Mouse (Mus musculus): Measurements from ENCODE around the gene A630001G21Rik.
"Not testable (repeated sequence)": the region's sequence is repeated elsewhere in the genome, so short reads cannot be mapped to it uniquely, and the experiment has no call there.

Gene A630001G21Rik

DNA sequence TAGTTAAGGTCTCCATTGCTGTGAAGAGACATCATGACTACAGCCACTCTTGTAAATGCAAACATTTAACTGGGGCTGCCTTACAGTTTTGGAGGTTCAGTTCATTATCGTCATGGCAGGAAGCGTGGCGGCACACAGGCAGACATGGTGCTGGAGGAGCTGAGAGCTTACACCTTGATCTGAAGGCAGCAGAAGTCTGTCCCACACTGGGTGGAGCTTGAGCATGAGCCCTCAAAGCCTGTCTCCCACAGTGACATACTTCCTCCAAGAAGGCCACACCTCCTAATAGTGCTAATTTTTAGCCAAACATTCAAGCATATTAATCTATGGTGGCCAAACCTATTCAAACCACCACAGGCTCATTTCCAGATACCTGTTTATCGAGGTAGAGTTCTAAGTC, at the start of gene A630001G21Rik:
Gene A630001G21Rik, minus strand, starts transcription at position 208 of the 400 bp plus-strand sequence.
- no peak for DNase-seq

DNA sequence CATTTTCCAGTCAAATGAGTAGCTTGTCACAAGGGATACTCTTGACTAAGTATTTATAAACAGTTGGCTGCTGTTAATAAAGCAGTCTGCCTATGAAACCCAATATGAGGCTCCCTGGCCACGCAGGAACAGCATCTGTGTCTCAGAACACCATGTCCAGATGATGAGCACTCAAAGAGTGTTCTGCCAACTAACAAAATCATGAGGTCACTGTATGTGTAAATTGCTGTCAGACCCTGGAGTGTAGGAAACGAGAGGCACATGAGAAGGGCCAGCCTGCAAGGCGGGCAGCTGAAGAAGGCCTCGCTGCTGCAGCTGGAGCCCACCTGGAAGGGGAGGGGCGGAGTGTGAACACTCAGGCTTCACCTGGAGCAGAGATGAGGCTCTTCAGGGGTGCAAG, 48.7 kb upstream of the A630001G21Rik start:
- no peak for DNase-seq

DNA sequence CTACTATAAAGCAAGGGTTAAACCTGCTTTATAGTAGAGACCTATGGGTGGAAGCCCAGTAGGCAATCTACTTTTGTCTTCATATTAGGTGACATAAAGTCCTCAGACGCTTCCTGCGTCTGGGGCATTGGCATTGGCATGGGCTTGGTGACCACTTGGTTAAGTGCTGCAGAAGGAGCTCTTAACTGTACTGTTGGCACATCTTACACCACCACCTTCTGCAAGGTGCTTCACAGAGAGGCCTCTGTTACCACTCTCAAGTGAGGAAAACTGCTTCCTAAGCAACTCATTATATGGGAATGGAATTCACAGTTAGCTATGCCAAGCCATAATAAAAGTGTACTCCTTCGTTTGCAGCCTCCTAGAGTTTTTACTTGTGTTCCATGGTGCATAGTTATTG, 46.5 kb upstream of the A630001G21Rik start:
- DNase-seq, result no peak

DNA sequence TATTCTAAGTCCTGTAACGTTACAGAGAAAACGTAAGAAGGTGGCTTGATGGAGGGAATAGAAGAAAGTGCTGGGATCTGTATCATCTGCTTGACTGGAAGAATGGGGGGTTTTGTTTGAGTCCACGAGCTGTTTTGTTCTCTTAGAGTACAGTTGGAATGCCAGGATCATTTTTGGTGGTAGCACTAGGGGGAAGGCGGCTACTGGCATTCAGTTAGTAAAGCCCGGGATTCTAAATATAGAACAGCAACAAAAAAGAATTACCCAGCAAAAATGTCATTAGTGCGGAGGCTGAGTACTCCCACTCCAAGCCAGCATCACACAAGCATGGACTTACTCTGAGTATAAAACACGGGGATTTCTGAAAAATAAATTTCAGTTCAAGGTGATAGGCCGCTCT, 43.8 kb upstream of the A630001G21Rik start:
- DNase-seq, result no peak

DNA sequence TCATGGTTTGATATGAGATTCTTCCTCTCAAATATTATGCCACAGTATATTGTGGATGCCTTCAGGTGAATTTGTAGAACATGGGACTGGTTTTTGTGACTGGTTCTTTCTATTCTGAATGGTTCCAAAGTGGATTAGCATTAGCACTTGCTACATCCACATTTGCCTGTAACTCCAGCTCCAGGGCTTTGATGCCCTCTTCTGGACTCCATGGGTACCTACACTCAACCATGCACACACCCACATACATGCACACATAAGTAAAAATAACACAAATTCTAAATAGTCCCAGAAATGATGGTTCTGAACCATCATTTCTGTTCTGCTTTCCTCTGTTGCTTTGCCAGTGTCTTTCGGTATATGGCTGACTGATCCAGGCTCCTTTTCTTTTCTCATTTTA, 41.3 kb upstream of the A630001G21Rik start:
- no peak for DNase-seq

DNA sequence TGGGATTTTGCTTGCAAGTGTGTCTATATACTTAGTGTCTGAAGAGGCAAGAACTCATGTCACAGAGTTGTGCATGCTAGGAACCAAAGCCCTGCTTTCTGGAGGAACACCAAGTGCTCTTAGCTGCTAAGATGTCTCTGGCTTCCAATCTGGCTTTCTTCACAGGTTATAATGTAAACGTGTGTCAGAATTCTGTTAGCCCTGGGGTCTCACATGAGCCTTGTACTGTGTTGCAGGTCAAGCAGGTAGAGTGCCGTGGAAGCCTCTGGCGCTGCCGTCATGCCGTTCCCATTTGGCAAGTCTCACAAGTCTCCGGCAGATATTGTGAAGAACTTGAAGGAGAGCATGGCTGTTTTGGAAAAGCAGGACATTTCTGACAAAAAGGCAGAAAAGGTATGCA, 39.7 kb upstream of the A630001G21Rik start:
- DNase-seq, result no peak

DNA sequence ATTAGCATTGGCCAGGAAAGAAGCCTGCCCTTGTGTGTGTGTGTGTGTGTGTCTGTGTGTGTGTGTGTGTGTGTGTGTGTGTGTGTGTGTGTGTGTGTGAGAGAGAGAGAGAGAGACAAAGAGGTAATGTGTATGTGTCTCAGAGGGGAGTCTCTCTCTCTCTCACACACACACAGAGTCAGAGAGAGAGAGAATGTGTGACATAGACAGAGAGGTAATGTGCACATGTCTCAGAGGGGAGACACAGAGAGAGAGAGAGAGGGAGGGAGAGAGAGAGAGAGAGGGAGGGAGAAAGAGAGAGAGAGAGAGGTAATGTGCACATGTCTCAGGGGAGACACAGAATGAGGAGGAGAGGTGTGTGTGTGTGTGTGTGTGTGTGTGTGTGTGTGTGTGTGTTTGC, 35.8 kb upstream of the A630001G21Rik start:
- not testable (repeated sequence) for DNase-seq

DNA sequence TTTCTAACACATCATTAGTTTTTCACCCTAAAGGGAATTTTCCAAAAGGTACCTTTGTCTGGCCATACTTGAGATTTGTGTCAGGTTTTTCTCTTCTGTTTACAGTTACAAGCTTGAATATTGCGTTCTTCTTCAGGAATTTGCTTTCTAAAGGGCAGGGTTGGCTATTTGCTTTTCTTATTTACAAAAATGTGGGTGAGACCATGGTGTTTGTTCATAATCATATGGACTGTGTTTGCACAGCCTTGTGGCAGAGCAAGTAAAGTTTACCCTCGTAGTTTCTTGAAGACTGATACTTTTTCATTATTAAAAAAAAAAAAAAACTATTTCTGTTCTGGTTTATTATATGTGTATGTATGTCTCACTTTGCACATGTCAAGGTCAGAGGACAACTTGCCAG, 32.3 kb upstream of the A630001G21Rik start:
- DNase-seq, result no peak

DNA sequence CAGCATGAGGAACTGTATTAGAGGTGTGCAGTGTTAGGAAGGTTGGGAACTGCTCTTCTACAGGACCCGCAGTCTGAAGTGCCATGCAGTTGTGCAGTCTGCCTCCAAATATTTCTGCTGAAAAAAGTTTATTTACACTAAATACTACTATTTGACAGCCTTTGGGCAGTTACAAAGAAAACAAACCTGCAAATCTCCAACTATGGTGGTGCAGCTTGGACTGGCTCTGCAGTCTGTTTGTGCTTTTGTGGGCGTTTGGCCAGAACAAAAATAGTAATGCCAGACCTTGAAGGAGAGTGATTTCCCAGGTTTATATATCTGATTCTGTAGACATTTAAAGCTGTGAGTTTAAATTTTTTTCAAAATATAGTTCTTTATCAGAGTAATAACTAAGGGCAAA, 31.9 kb upstream of the A630001G21Rik start:
- no peak for DNase-seq

DNA sequence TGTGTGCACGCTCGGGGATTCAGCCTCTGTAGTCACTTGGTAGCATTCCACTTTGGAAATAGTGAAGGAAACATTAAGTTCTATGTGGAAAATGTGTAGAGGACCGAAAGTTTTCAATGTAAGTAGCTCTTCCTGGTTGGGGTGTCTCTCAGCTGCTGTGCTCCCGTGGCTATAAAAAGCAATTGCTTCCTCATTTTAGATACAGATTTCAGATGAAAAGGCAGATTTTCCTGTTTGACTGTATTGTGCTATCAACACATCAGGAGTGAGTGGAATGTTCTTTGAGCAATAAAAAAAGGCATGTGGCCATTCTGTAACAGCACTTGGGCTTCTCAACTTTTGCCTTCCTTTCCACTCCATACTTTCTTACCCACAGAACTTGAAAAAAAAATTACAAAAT, 30.8 kb upstream of the A630001G21Rik start:
- DNase-seq, result no peak

DNA sequence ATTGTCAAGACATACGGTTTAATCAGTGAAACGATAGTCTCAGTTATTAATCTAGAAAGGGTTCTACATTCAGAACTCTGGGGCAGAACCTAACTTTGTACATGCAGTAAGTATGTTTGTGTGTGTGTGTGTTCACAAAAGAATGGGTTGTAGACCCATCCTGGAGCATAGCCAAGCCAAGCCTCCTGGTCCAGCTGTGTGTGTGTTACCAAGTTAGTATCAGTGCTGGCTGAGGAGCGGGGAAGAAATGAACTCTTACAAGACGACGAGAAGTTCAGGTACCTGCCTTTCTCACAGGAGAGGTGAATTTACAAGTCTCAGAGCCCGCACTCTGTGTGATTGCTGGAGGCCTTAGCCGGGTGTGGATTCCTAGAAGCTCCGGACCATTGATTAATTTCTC, 26.1 kb upstream of the A630001G21Rik start:
- DNase-seq, result no peak

DNA sequence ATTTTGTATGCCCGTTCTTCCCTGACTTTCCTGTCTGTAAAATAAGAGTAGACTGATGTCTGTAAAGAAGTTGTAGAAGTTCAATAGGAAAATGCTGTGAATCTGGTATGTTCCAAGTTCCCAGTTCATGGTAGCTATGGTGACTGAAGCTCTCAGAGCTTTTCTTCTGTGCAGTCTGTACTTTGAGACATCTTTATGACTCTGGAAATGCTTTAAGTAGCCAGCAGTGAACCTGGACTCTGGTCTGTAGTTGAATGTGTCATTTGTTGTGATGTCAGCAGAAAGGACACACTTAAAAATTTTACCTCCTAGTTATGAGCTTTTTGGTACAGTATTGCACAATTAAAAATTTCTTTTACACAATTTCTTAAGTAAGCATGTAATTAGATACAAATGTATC, 24.1 kb upstream of the A630001G21Rik start:
- no peak for DNase-seq

DNA sequence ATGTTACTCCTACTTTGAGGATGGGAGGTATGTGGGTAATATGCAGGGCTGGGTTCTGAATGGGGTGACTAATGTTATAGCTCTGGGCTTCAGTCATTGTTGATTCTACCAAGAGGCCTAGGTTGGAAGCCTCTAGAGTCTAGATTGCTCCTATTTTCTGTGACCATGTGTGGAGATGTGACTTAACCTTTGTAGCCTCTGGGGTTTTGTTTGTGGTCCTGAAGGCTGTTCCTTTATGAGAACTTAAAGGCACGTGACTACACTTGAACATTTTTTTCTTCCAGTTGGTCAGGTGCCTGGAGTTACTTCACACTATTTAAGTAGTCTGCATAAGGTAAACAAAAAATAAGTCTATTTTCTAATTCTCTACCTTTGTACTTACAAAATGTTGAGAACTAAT, 21.3 kb upstream of the A630001G21Rik start:
- DNase-seq, result no peak

DNA sequence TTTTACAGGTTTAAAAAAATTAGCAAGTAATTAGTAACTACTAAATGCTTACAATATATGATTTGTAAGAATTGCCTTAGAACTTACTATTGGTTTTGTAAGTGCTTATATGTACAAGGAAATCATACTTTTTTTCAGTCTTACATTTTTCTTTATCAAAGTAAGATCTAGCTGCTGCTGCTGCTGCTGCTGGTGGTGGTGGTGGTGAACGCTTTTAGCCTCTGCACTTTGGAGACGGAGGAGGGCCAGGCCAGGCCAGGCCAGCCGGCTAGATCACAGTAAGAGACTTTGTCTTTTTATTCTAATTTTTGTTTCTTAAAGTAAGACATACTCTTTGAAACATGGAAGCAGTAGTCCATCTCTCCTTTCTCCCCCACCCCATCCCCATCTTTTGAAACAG, 16.8 kb upstream of the A630001G21Rik start:
- no peak for DNase-seq

DNA sequence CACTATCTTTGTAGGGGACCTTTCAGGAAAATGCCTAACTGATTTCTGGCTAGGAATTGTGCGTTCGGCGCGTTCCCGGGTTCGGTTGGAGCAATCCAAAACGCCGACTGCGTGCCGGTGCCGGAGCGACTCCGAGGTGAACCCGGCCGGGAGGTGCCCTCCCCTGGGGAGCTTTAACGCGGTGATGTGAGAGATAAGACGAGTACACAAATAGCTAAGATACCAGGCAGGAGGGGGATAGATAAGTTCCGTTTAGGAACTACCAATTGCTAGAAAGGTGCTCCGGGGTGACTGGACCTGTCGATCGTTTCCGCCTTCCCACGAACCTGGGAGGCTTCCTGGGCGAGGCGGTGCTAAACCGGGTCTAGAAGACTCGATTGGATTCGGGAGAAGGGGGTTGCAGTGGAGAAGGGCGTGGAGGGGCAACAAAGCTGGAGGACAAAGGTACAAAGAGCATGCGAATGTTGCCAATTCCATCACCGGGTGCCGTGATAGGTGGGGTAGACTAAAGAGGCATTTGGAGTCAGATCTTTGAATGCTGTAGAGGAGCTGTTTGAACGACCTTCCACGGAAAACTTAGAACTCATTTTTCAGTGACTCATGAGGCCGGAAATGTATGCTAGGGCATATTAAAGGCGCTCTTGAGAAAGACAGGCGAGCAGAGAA, 15.8 kb upstream of the A630001G21Rik start:
- DNase-seq, result peak; percentile 63

DNA sequence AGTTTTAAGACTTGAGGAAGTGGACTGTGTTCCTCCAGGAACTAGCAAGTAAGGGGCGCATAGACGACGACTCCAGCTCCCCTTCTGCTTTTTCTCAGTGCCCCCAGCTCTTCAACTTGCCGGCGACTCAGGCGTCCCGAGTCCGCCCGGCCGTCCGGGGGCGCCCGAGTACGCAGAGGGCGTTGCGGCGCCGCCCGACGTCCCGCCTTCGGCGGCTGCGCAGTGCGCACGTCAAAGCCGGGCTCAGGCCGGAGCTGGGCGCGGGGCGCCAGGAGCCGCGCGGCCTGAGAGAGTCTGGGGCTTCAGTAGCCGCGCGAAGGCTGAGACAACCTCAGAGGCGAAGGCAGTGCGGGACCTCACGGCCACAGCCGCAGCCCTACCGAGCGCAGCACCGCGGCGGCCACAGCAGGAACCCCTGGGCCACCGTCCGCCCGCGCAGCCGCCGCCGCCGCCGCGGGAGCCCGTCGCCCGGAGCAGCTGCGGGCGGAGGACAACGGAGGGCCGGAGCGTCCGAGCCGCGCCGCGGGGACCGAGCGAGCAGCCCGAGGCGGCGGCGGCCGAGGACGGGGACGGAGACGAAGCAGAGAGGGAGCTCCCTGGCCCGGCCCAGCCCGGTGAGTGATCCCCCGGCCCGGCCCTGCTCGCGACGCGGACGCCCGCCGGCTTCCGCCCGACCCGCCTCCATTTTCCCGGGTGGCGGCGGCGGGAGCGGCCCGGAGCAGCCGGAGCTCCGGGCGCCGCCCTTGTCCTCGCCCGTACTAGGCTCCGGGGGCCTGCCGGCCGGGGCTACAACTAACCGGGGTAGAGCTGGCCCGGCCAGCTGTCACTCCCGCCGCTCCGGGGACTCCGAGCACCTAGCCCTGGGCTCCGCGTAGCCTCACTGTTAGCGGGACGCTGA, 15.0 kb upstream of the A630001G21Rik start, which contains the start of gene Cab39:
Gene Cab39, plus strand, starts transcription at position 234 of the 898 bp plus-strand sequence.
- DNase-seq, result peak; percentile 96

DNA sequence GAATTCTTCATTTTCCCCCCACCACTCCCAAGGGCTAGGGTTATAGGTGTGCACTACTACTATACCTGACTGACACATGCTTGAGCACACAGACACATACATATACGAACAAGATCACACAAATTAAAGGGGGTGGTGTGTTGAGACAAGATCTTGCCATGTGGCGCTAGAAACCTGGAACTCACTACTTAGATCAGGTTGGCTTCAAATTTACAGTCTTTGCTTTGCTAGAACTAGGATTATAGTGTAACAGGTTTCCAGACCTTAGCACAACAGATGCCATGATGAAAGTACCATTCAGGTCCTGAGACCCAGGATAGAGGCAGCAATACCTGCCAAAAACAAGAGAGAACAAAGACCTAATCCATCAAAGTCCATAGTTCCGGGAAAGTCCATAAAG, 13.0 kb upstream of the A630001G21Rik start:
- DNase-seq, result no peak

DNA sequence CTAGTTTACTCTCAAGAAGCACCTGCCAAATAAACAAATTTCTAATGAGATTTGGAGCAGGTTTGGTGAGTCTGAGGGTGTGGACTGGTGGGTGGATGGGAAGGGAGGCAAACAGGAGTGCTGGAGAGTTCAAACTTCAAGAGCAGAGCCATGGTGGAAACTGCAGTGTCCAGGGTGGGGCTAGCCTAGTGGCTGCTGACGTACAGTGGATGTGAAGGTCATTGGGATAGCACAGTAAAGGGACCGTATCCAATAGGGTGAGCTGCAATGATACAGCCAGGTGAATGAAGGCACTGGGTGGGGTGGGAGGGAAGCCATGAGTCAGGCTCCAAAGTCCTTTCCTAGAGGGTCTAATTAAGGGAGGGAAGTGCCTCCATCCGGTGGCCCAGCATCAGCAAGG, 12.1 kb upstream of the A630001G21Rik start:
- no peak for DNase-seq

DNA sequence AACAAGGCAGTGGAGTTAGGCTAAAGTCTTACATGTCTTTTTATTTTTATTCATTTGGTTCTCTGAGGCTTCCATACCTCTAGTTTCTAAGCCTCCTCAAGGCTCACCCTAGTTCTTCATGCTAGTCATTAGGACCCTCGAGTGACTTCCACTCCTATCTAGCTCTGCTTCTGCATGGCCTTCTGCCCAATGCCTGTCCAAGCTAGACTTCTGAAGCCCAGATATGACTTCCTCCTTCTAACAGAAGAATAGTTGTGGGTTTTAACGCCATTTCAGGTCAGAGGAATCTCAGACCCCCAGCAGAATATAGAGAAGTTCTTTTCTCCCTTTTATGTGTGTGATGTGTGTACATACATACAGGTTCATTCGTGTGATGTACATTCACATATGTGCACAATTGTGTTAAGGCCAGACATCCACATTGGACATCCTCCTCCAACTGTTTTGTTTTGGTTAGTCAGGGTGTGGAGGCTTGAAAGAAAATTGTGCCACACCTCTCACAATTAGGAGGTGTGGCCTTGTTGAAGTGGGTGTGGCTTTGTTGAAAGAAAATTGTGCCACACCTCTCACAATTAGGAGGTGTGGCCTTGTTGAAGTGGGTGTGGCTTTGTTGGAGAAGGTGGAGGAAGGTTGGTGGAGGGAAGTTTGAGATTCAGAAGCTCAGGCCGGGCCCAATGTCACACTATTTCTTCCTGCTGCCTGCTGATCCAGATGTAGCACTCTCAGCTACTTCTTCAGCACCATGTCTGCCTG, 1.2 kb upstream of the A630001G21Rik start:
- no peak for DNase-seq

DNA sequence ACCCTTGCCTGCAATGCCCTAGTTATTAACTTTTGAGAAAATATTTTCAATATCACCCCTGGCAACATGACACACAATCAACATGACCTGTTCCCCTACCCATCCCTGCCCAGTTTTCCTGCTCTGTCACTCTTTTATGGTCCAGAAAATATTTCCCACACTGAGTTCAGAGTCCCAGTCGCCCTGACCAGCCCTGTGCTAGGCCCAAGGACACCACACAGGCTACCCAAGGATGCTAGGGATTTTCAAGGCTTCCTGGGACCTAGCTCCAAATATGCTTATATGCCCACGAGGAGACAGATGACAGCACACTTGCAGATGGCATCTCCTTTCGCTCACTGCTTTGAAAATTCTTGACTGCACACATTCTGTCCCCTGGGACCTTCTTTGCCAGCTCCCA, 569 bp upstream of the A630001G21Rik start:
- no peak for DNase-seq

DNA sequence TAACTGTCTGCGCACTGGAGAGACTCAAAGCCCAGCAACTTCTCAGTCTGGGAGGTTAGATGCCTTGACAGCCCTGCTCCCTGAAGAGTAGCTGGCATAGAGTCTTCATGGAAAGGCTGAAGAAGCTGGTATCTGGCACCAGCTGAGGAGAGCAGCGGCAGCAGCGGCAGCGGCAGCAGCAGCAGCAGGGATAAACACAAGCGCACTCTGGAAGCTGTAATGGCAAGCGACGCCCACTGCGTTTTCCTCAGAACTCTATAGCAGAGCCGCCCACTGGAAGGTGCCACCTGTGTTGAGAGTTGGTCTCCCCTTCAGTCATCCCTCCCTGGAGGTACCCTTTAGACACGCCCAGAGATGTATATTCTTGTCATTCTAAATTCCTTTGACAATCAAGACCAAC, 2.3 kb downstream of the A630001G21Rik start:
- DNase-seq, result no peak

DNA sequence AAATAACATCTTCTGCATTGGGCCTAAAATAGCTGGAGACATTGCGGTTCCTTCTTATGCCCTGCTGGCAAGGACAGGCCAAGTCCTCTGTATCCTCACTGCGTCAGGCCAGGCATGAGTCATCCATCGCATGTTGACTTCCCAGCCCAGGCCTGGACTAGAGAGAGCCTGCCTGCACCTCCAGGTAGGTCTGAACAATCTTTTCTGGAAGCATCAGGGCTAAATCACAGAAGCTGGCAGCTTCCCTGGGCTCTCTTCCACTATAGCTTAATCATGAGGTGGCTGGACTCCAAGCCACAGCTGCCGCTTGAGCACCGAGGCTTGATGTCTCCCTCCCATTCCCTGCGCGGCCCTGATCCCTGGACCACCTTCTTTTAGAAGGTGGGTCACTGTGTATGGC, 3.3 kb downstream of the A630001G21Rik start:
- DNase-seq, result no peak

DNA sequence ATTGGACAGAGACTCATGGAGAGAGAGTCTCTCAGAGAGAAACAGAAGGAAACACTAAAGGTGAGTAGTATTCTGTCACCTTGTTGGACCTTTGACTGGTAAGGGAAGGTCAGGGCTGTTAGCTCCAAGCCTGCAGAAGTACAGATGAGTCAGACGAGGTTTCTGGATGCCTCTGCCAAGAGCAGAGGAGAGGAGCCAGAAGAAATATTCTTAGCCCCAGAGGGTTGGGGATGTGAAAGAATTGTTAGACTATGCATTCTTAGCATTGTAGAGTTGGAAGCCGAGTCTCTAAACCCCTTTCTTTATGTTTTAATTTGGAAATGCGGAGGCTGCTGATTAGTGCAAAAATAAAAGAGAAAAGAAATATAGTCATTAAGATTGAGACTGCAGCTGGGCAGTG, 6.5 kb downstream of the A630001G21Rik start:
- no peak for DNase-seq

DNA sequence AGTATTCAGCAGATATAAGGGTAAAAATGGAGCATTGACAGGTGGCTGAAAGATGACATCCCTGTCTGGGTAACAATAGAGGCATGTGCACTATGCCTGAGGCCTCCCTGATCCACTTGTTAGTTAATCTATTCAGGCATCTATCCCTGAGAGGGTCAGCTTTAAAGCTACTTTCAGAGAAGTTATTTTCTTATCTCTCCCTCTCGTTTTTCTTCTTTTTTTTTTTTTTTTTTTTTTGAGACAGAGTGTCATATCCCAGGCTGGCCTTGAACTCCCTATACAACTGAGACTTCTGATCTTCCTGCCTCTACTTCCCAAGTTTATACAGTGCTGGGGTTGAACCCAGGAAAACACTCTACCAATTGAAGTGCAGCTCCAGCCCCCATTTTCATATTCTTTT, 10.7 kb downstream of the A630001G21Rik start:
- DNase-seq, result no peak
